Mouse (Mus musculus) hindbrain, embryonic 14.5 days (tissue): Measurements from ENCODE around the gene Arsg. TPM values are rescaled to one million over a fixed set of nuclear protein-coding genes. Genes with fewer than 3 reads are reported as not detected.

ENCODE experiments used
- ATAC-seq: fragments of 200-750 bp; cut with Nextera tagmentation; 2 replicates; pipeline ENCODE4 v1.8.0; 2017; ENCODE audit warnings: moderate number of reproducible peaks, mild to moderate bottlenecking, moderate TSS enrichment, moderate library complexity; ENCODE audit not compliant: low FRiP score
- DNase-seq: peaks from one replicate; pipeline ENCODE4 v3.0.0-alpha.2; 2015; ENCODE audit warnings: low spot score
- H3K27ac ChIP-seq: fragments of 300-500 bp; sonication (generic); 2 replicates; pipeline ENCODE4 v1.5.1; 2014; ENCODE audit warnings: mild to moderate bottlenecking, moderate library complexity
- H3K27me3 ChIP-seq: fragments of 300-500 bp; sonication (generic); 2 replicates; pipeline ENCODE4 v1.6.1; 2014; ENCODE audit warnings: mild to moderate bottlenecking, low read length, mixed read lengths; ENCODE audit not compliant: control insufficient read depth, insufficient read depth
- H3K36me3 ChIP-seq: fragments of 300-500 bp; sonication (generic); replicated peaks from 2 replicates; pipeline ENCODE4 v1.6.1; 2014; ENCODE audit not compliant: control insufficient read depth, insufficient read depth
- H3K4me1 ChIP-seq: fragments of 300-500 bp; sonication (generic); replicated peaks from 2 replicates; pipeline ENCODE4 v1.6.1; 2014; ENCODE audit warnings: antibody characterized with exemption, low read length, mixed read lengths; ENCODE audit not compliant: control insufficient read depth, insufficient read depth
- H3K4me2 ChIP-seq: fragments of 300-500 bp; sonication (generic); replicated peaks from 2 replicates; pipeline ENCODE4 v1.6.1; 2014; ENCODE audit warnings: mild to moderate bottlenecking, moderate library complexity
- H3K4me3 ChIP-seq: fragments of 300-500 bp; sonication (generic); replicated peaks from 2 replicates; pipeline ENCODE4 v1.5.1; 2014; ENCODE audit warnings: mild to moderate bottlenecking, low read length
- H3K9ac ChIP-seq: fragments of 300-500 bp; sonication (generic); 2 replicates; pipeline ENCODE4 v1.6.1; 2014
- H3K9me3 ChIP-seq: fragments of 300-500 bp; sonication (generic); 2 replicates; pipeline ENCODE4 v1.6.1; 2016; ENCODE audit warnings: low read length; ENCODE audit not compliant: control insufficient read depth
- WGBS: fragments of 180-500 bp; shearing (Covaris S2); extraction: QIAGEN DNeasy Blood & Tissue Kit; methylation state at CpG from one replicate; pipeline ENCODE4 v1.1.7; 2014; 5-methylcytosine and 5-hydroxymethylcytosine counted together
- polyA plus RNA-seq: library from polyadenylated mRNA; unstranded; fragments of >200 nt; fragmentation: Nextera tagmentation; extraction: Ambion mirVana; gene quantifications from 2 replicates; pipeline ENCODE4 v1.2.1, GENCODE M21; 2014

The Arsg gene
- polyA plus RNA-seq, 1 experiment from 2014 or later: 8.8 TPM

DNA sequence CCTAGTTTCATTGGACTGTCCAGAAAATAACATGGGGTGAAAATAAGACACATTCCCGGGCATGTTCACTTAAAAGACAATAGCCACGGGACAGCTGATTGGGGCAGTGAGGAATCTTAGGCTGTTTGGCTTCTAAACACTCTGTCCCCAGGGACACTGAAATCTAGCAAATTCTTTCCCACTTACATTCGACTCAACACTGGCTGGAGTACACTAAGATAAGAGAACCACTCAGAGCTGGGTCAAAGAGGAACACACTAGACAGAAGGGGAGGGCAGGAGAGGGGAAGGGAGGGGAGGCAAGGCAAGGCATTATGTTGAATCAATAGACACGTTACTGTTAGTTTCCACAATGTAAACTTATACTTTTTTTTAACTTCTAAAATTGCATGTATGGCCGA is 12.6 kb upstream of the Arsg start:
- no peak for DNase-seq
- WGBS: 85% methylated on average over 5 of the region's 5 CpGs
- H3K36me3 ChIP-seq: peaks cover 11% of the 10 kb centered on the region; the same call in 1 of the 2 replicates
- H3K4me2 ChIP-seq: no peak overlapping the region
- no peaks in the 10 kb centered on the region for H3K9me3 ChIP-seq
- no peak overlapping the region for H3K4me3 ChIP-seq
- H3K27ac ChIP-seq: no peak overlapping the region
- H3K9ac ChIP-seq: no peak overlapping the region
- no peak for ATAC-seq
- no peaks in the 10 kb centered on the region for H3K4me1 ChIP-seq
- H3K27me3 ChIP-seq: no peaks in the 10 kb centered on the region

GRCm38 (mm10) chr11:109465068-109465467 is 8.1 kb upstream of the Arsg start:
- H3K4me1 ChIP-seq: no peaks in the 10 kb centered on the region

GRCm38 (mm10) chr11:109466987-109467386 is 6.2 kb upstream of the Arsg start:
- no peak for ATAC-seq
- peaks cover 3% of the 10 kb centered on the region; the same call in 1 of the 2 replicates for H3K27me3 ChIP-seq
- H3K9me3 ChIP-seq: no peaks in the 10 kb centered on the region
- no peak overlapping the region for H3K9ac ChIP-seq
- no peak overlapping the region for H3K4me3 ChIP-seq
- no peak overlapping the region for H3K4me2 ChIP-seq
- H3K4me1 ChIP-seq: no peaks in the 10 kb centered on the region
- peaks cover 7% of the 10 kb centered on the region; the same call in 1 of the 2 replicates for H3K36me3 ChIP-seq
- H3K27ac ChIP-seq: no peak overlapping the region
- WGBS: 81% methylated on average over 8 of the region's 8 CpGs
- no peak for DNase-seq

More at GRCm38 (mm10) chr11:109465068-109465467, 8.1 kb upstream of the Arsg start:
- Histone ChIP-seq H3K4me3 (no peak overlapping the region), H3K27me3 (no peaks in the 10 kb centered on the region), H3K9me3 (no peaks in the 10 kb centered on the region), H3K4me2 (no peak overlapping the region), H3K27ac (no peak overlapping the region), H3K9ac (no peak overlapping the region), H3K36me3 (peaks cover 7% of the 10 kb centered on the region; the same call in 1 of the 2 replicates)
- DNase-seq (no peak), ATAC-seq (no peak)
- 94% methylated on average over 4 of the region's 4 CpGs for WGBS

GRCm38 (mm10) chr11:109468133-109468532 is 5.0 kb upstream of the Arsg start:
- Histone ChIP-seq H3K9me3 (no peaks in the 10 kb centered on the region), H3K4me1 (no peaks in the 10 kb centered on the region), H3K36me3 (no peaks in the 10 kb centered on the region), H3K4me2 (no peak overlapping the region), H3K27me3 (peaks cover 3% of the 10 kb centered on the region; the same call in 1 of the 2 replicates), H3K27ac (no peak overlapping the region), H3K4me3 (no peak overlapping the region), H3K9ac (no peak overlapping the region)
- ATAC-seq (no peak), DNase-seq (no peak)
- WGBS: 92% methylated on average over 5 of the region's 5 CpGs

GRCm38 (mm10) chr11:109470170-109470569 is 3.0 kb upstream of the Arsg start:
- Histone ChIP-seq H3K4me2 (no peak overlapping the region), H3K9me3 (no peaks in the 10 kb centered on the region), H3K27me3 (peaks cover 3% of the 10 kb centered on the region; the same call in 1 of the 2 replicates), H3K9ac (no peak overlapping the region), H3K27ac (no peak overlapping the region), H3K4me3 (no peak overlapping the region), H3K36me3 (no peaks in the 10 kb centered on the region), H3K4me1 (no peaks in the 10 kb centered on the region)
- DNase-seq (no peak), ATAC-seq (no peak)
- 68% methylated on average over 9 of the region's 9 CpGs for WGBS

DNA sequence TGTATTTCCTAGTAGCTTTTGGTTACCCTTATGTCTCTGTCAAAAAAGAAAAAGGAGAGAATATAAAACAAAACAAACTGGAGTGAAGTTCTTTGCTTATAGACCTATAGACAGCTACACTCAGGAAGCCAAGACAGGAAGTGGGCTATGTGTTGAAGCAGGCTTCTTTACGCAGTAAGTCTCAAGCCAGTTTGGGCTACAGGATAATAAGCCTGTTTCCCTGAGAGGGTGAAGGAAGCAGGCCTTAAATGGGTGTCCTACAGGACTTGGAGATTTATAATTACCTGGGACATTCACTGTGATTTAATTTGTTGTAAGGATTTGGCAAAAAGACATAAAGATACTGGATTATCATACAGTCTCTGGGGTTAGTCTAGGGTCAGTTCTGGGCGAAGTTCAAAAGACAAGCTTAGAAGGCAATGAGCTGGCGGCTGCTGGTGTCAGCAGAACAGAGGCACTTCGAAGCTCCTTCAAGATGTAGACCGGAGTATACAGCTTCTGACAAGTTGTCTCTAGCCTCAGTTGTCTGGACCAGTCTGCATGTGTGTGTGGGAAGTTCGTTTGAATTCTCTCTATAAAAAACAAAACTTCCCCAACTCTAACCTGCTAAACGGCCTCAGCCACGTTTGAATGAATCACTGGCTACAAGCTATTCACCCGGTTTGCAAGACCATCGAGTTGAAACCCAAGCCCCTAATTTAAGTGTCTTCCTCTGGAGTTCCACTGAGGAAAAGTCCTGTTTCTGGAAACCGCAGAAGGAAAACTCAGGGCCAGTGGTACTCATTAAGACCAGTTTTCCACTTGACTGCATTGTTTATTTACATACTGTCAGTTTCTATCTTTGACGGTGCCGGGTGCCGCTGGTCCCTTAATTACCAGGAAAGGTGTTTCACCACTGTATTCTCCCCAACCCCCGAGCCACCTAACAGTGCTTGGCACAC is 2.0 kb upstream of the Arsg start:
- 36% methylated on average over 15 of the region's 15 CpGs for WGBS

DNA sequence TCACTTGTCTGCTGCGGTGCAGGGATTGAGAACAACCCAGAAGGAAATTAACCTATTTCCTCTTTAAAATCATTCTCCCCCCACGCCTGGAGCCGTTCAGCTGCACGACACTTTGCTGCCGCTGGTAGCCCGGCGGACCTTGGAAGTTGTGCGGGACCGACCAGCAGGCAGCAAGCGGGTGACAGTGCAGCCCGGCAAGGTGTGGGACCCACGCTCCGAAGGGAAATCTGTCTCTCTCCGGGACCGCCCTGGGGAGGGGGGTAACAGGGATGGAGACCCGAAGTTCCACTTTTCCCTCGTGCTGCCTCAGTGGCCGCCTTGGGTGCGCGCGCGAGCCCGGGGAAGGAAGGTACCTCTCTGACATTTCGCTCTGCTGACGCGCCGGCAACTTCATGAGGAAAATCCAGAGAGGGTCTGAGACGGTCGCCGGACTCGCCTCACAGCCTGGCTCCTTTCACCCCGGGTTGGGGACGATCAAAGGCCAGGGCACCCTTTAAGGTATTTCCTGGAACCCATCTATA is 943 bp upstream of the Arsg start:
- ATAC-seq: no peak
- Histone ChIP-seq H3K36me3 (no peaks in the 10 kb centered on the region), H3K27me3 (peaks cover 3% of the 10 kb centered on the region; the same call in 1 of the 2 replicates), H3K4me1 (peaks cover 8% of the 10 kb centered on the region; the same call in 1 of the 2 replicates), H3K4me2 (peak overlapping the region; percentile 67), H3K9ac (peak overlapping the region; percentile 93), H3K27ac (no peak overlapping the region), H3K4me3 (peak overlapping the region; percentile 85), H3K9me3 (no peaks in the 10 kb centered on the region)
- DNase-seq: peak; percentile 41
- WGBS: under 1% methylated on average over 33 of the region's 33 CpGs

More for the DNA sequence above, 2.0 kb upstream of the Arsg start:
- no peaks in the 10 kb centered on the region for H3K36me3 ChIP-seq
- no peak overlapping the region for H3K27ac ChIP-seq
- no peaks in the 10 kb centered on the region for H3K9me3 ChIP-seq
- peaks cover 3% of the 10 kb centered on the region; the same call in 1 of the 2 replicates for H3K4me1 ChIP-seq
- peak overlapping the region; percentile 67 for H3K4me2 ChIP-seq
- peak overlapping the region; percentile 93; the same call in 1 of the 2 replicates for H3K9ac ChIP-seq
- peak overlapping the region; percentile 85 for H3K4me3 ChIP-seq
- DNase-seq (no peak), ATAC-seq (no peak)
- H3K27me3 ChIP-seq: peaks cover 3% of the 10 kb centered on the region; the same call in 1 of the 2 replicates

DNA sequence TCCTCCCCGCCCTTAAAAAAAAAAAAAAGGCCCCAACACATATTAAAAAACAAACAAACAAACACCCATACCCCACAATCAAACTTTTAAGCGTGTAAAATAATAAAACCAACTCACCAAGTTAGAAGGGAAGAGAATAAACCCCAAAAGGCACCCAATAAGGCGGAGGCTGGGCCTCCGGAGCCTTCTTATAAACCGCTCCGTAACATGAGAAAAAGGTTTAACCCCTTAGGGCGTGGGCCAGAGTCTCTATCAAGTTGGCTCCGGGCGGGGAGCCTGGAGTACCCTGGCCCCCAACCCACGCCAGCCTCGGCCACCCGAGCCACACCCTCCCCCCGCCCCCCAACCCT is 378 bp upstream of the Arsg start:
- Histone ChIP-seq H3K9me3 (no peaks in the 10 kb centered on the region), H3K36me3 (no peaks in the 10 kb centered on the region), H3K27ac (peak overlapping the region; percentile 90), H3K4me2 (peak overlapping the region; percentile 67), H3K27me3 (peaks cover 3% of the 10 kb centered on the region; the same call in 1 of the 2 replicates), H3K4me1 (peaks cover 8% of the 10 kb centered on the region; the same call in 1 of the 2 replicates), H3K9ac (peak overlapping the region; percentile 93), H3K4me3 (peak overlapping the region; percentile 85)
- peak; percentile 71 for DNase-seq
- peak; percentile 28; the same call in 1 of the 2 replicates for ATAC-seq
- 0% methylated on average over 13 of the region's 13 CpGs for WGBS

DNA sequence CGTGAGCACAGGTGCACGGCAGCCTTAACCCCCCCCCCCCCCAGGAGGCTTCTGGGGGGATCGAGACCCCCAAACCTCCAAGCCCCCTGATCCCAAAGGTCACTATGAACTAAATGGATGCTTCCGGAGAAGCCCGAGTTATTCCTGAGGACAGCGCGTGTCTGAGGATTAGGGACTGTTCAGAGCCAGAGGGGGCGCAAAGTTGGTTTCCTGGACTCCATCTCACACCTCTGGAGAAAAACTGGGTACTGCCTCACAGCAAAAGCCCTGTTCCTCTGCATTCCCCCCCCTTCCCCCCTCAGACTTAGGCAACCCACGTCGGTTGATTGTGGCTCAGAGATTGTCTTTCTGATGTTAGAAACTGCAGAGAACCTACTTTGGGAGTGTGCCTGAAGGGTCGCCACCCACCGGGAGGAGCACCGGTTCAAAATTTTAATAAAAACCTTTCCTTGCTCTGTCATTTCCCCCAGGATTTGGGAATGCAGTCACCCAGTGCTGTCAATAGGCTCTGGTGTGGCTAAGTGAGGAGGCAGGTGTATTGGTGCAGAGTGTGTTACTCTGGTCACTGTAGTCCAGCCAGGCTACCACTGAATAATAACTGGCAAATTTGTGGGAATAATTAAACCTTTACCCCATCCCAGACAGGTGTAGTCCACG is 1.0 kb downstream of the Arsg start:
- ATAC-seq (peak; percentile 18; the same call in 1 of the 2 replicates), DNase-seq (no peak)
- Histone ChIP-seq H3K9ac (peak overlapping the region; percentile 93), H3K9me3 (no peaks in the 10 kb centered on the region), H3K4me2 (peak overlapping the region; percentile 67), H3K4me3 (peak overlapping the region; percentile 85), H3K27me3 (peaks cover 3% of the 10 kb centered on the region; the same call in 1 of the 2 replicates), H3K4me1 (peaks cover 8% of the 10 kb centered on the region; the same call in 1 of the 2 replicates), H3K27ac (peak overlapping the region; percentile 90), H3K36me3 (no peaks in the 10 kb centered on the region)
- WGBS: 10% methylated on average over 14 of the region's 14 CpGs
